Mouse (Mus musculus) stomach, postnatal 0 days (tissue): ENCODE measurements around the gene Tax1bp3.

Experiments used
- CTCF ChIP-seq: IDR thresholded peaks from 2 replicates; pipeline ENCODE4 v1.5.1; 2016; ENCODE audit warnings: antibody characterized with exemption, low read depth, mild to moderate bottlenecking, moderate library complexity
- EP300 ChIP-seq: optimal IDR thresholded peaks from 2 replicates; pipeline ENCODE3; 2016; ENCODE audit warnings: antibody characterized with exemption

DNA sequence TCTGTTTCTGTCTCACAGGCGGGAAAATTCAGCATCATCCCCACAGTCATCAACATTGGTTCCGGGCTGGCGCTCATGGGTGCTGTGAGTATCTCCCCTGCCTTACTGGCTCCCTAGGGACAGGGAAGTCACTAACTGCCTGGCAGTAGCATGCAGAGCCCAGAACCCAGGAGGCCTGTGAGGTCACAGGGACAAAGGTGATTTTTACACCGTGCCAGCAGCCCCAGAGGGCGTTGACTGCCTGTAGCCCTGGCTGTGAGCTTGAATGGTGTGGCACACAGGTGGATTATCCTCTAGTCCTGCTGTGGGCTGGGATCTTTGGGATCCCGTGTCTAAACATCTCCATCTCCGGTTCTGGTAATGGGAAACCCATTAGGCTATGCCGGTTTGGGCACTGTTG is 8.8 kb upstream of the Tax1bp3 start:
- TF ChIP-seq CTCF (no peak), EP300 (no peak)
